ENCODE assay signal across 25 mouse cellular contexts in the genomic region with DNA sequence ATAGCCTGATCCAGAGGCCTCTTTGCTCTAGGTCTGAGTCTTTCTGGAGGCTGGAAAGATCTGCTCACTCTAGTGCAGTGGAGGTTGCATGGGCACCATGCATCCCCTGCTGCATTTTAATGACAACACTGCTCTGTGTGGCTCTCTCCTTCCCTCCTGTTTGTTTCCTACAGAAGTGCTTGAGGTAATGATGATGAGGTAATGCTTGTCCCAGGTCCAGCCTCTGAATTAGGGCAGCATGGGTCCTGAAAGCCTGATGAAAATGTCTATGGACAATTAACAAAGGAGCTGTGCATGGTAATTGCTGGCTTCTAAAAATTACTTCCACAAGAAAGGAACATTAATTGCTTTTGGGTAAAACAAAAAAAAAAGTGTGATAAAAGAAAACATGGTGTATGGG.
DNase-seq lines count a peak whose midpoint lies in the region; ATAC-seq and TF ChIP-seq lines count a peak whose summit lies in the region.
"Had no signal": no experiment of that assay in that cellular context is flagged by ENCODE, and none has a peak within 500 bp of the region (broad histone marks: within the 10 kb centered on the region; RNA-seq: fewer than 3 reads in every experiment).

No protein-coding gene starts in this region.

- no peak overlapping the region for H3K4me2 ChIP-seq in forebrain, embryonic 12.5 days
- H3K4me2 ChIP-seq in forebrain, postnatal 0 days (ENCODE audit: low read depth): no peak overlapping the region
- H3K4me2 ChIP-seq: embryonic facial prominence, embryonic 13.5 days; heart, embryonic 11.5 days; hindbrain, embryonic 14.5 days; kidney, embryonic 15.5 days; liver, embryonic 15.5 days; lung, embryonic 14.5 days had no signal

- TF ChIP-seq CTCF in forebrain, postnatal 0 days (IDR thresholded peaks at IDR 0.05; ENCODE audit: low read depth): no peak

- no peaks in the 10 kb centered on the region for H3K36me3 ChIP-seq in forebrain, embryonic 12.5 days (replicated peaks)
- H3K36me3 ChIP-seq in forebrain, postnatal 0 days (ENCODE audit: insufficient read depth): no peaks in the 10 kb centered on the region
- H3K36me3 ChIP-seq: embryonic facial prominence, embryonic 13.5 days; kidney, embryonic 15.5 days; liver, embryonic 15.5 days had no signal

- ATAC-seq in forebrain, embryonic 12.5 days (ENCODE audit: low FRiP score): peak; percentile 80; the same call in 1 of the 2 replicates
- peak; percentile 47; the same call in 1 of the 2 replicates for ATAC-seq in forebrain, postnatal 0 days
- ATAC-seq: CD4-positive, CD25-positive, alpha-beta regulatory T cell, adult 4 months; inflammation-experienced regulatory T-cells, adult 6 months had no signal

- H3K27me3 ChIP-seq in forebrain, embryonic 12.5 days: no peaks in the 10 kb centered on the region
- H3K27me3 ChIP-seq in forebrain, postnatal 0 days (ENCODE audit: insufficient read depth, low read length): no peaks in the 10 kb centered on the region
- H3K27me3 ChIP-seq: kidney, embryonic 15.5 days; liver, embryonic 15.5 days had no signal

- no peak overlapping the region for H3K9ac ChIP-seq in forebrain, embryonic 12.5 days
- no peak overlapping the region for H3K9ac ChIP-seq in forebrain, postnatal 0 days
- H3K9ac ChIP-seq: embryonic facial prominence, embryonic 13.5 days; hindbrain, embryonic 14.5 days; kidney, embryonic 15.5 days; liver, embryonic 15.5 days; lung, embryonic 14.5 days had no signal

- H3K9me3 ChIP-seq in forebrain, embryonic 12.5 days: no peaks in the 10 kb centered on the region
- no peaks in the 10 kb centered on the region for H3K9me3 ChIP-seq in forebrain, postnatal 0 days (ENCODE audit: low read length)
- H3K9me3 ChIP-seq: embryonic facial prominence, embryonic 13.5 days; kidney, embryonic 15.5 days; liver, embryonic 15.5 days had no signal

- peak; percentile 6 to 20 for DNase-seq in cerebellum, postnatal 10 days
- no peak for DNase-seq in cerebellum, adult 9-11 months
- DNase-seq in Muller cell, postnatal 12 days (ENCODE audit: inconsistent ontology term): peak; percentile 72
- peak; percentile 17 for DNase-seq in forebrain, postnatal 0 days
- no peak for DNase-seq in adrenal gland, adult 2 months
- DNase-seq in spleen, postnatal 36 days (ENCODE audit: low spot score in 2 of 2): no peak
- DNase-seq: adrenal gland, postnatal 36 days; embryo, embryonic 11 days; gastrocnemius, postnatal 36 days; heart, adult 18-20 months; heart, postnatal 4 days; kidney, adult 18-20 months; kidney, postnatal 25 days; lung, embryonic 14.5 days; lung, postnatal 14 days; midbrain, embryonic 14.5 days had no signal

- no peak overlapping the region for H3K27ac ChIP-seq in forebrain, embryonic 12.5 days
- H3K27ac ChIP-seq in forebrain, postnatal 0 days (ENCODE audit: low read depth, low read length): no peak overlapping the region
- H3K27ac ChIP-seq: embryonic facial prominence, embryonic 13.5 days; hindbrain, embryonic 14.5 days; kidney, embryonic 15.5 days; liver, embryonic 15.5 days had no signal

- H3K4me3 ChIP-seq in forebrain, embryonic 12.5 days (replicated peaks): no peak overlapping the region
- H3K4me3 ChIP-seq in forebrain, postnatal 0 days (ENCODE audit: low read depth, low read length): no peak overlapping the region
- H3K4me3 ChIP-seq: embryonic facial prominence, embryonic 13.5 days; erythroblast, embryonic 14.5 days; kidney, embryonic 15.5 days; liver, embryonic 15.5 days had no signal

- peaks cover 5% of the 10 kb centered on the region; the same call in 1 of the 2 replicates for H3K4me1 ChIP-seq in forebrain, embryonic 12.5 days
- H3K4me1 ChIP-seq in forebrain, postnatal 0 days (ENCODE audit: insufficient read depth): no peaks in the 10 kb centered on the region
- H3K4me1 ChIP-seq: embryonic facial prominence, embryonic 13.5 days; liver, embryonic 15.5 days had no signal

Comparison
In these comparisons a context has a peak if more than half of its experiments do, and no peak if none do; other contexts are left out.
1. DNase-seq: peak in cerebellum, postnatal 10 days (2 of 2), Muller cell, postnatal 12 days (single experiment) and forebrain, postnatal 0 days (single experiment); none in cerebellum, adult 9-11 months (single experiment), adrenal gland, adult 2 months (single experiment) and spleen, postnatal 36 days (0 of 2).